Mouse (Mus musculus): ENCODE measurements around the gene Exoc5. TPM values are rescaled to one million over a fixed set of nuclear protein-coding genes. Genes with fewer than 3 reads are reported as not detected.

Gene Exoc5
- polyA plus RNA-seq, 1 experiment from 2014 or later = 39.4 TPM

Other genes with a start within 250 kb of the Exoc5 start
- gene Ap5m1, start 556 bp downstream of the Exoc5 start, polyA plus RNA-seq (2016; fragmentation: Nextera tagmentation; extraction: Ambion mirVana) = 17.3 and 18.7 TPM in 2 replicates
- gene Naa30, start 105.6 kb upstream of the Exoc5 start, polyA plus RNA-seq (2016; fragmentation: Nextera tagmentation; extraction: Ambion mirVana) = 12.0 and 14.2 TPM in 2 replicates
- gene ccdc198, start 178.8 kb upstream of the Exoc5 start, polyA plus RNA-seq (2016; fragmentation: Nextera tagmentation; extraction: Ambion mirVana) = 0.47 and 0.55 TPM in 2 replicates